Mouse (Mus musculus) ES-E14 (cell line): ENCODE measurements around the gene Casc1. TPM values are rescaled to one million over a fixed set of nuclear protein-coding genes. Genes with fewer than 3 reads are reported as not detected.
A peak's percentile ranks its signal among the peaks of the same experiment; 100 is the strongest.

Experiments used
- DNase-seq: peaks from one replicate; pipeline ENCODE4 v3.0.0-alpha.2; 2013; ENCODE audit warnings: low read depth, low spot score
- H3K27ac ChIP-seq: 2 replicates; pipeline ENCODE4 v1.5.1; 2012; ENCODE audit warnings: low read depth, mild to moderate bottlenecking, low read length, moderate library complexity, mixed read lengths; ENCODE audit not compliant: poor library complexity, insufficient read depth, severe bottlenecking
- H3K36me3 ChIP-seq: 2 replicates; pipeline ENCODE4 v1.6.1; 2012; ENCODE audit warnings: mild to moderate bottlenecking, low read length, moderate library complexity, mixed read lengths; ENCODE audit not compliant: control insufficient read depth, poor library complexity, insufficient read depth, severe bottlenecking
- H3K4me1 ChIP-seq, 2 experiments: fragments of 150-350 bp in 1 of 2; sonication (generic) in 1 of 2; 2 replicates each; pipeline ENCODE4 v1.6.1; 2012; ENCODE audit warnings: low read length in 2 of 2, mild to moderate bottlenecking in 1 of 2, mixed read lengths in 1 of 2; ENCODE audit not compliant: control insufficient read depth in 2 of 2, insufficient read depth in 2 of 2, poor library complexity in 1 of 2
- H3K4me3 ChIP-seq, 2 experiments: fragments of 150-350 bp in 1 of 2; sonication (generic) in 1 of 2; 2 replicates each; pipeline ENCODE4 v1.5.1; 2012; ENCODE audit warnings: low read length in 2 of 2, low read depth in 1 of 2, mild to moderate bottlenecking in 1 of 2, mixed read lengths in 1 of 2; ENCODE audit not compliant: insufficient read depth in 1 of 2, poor library complexity in 1 of 2, severe bottlenecking in 1 of 2
- H3K9ac ChIP-seq: 2 replicates; pipeline ENCODE4 v1.6.1; 2012; ENCODE audit warnings: low read depth, mild to moderate bottlenecking, low read length, mixed read lengths; ENCODE audit not compliant: poor library complexity, insufficient read depth, severe bottlenecking
- H3K9me3 ChIP-seq: fragments of 150-350 bp; sonication (generic); 2 replicates; pipeline ENCODE4 v1.6.1; 2012; ENCODE audit warnings: low read depth, mild to moderate bottlenecking, low read length; ENCODE audit not compliant: control insufficient read depth, insufficient read depth
- CHD2 ChIP-seq: IDR thresholded peaks from 2 replicates; pipeline ENCODE4 v1.6.1; 2014; ENCODE audit warnings: mild to moderate bottlenecking, low read depth, low read length, inconsistent platforms
- HCFC1 ChIP-seq: IDR thresholded peaks from 2 replicates; pipeline ENCODE4 v1.6.1; 2012; ENCODE audit warnings: low read length, inconsistent platforms, borderline replicate concordance; ENCODE audit not compliant: insufficient read depth
- MAFK ChIP-seq: IDR thresholded peaks from 2 replicates; pipeline ENCODE4 v1.6.1; 2014; ENCODE audit warnings: mild to moderate bottlenecking, low read depth, low read length, inconsistent platforms; ENCODE audit not compliant: insufficient read depth
- ZC3H11A ChIP-seq: IDR thresholded peaks from 2 replicates; pipeline ENCODE4 v1.6.1; 2012; ENCODE audit warnings: low read depth, mild to moderate bottlenecking, inconsistent platforms, low read length, borderline replicate concordance
- ZNF384 ChIP-seq: IDR thresholded peaks from 2 replicates; pipeline ENCODE4 v1.6.1; 2012; ENCODE audit warnings: low read depth, low read length, inconsistent platforms
- in situ Hi-C, 2 experiments: fragments of 600-800 bp; cut with MboI; formaldehyde crosslinking; loops; one replicate each; pipeline ENCODE4 v1.15.1; 2025; ENCODE audit warnings: low sequenced_read_pairs in 2 of 2, inconsistent platforms in 1 of 2; ENCODE audit not compliant: unreplicated experiment in 2 of 2
- total RNA-seq: library from RNA; depleted of rRNA; stranded (reverse); fragments of 300-350 nt; gene quantifications from 2 replicates; pipeline ENCODE4 v1.2.3, GENCODE M21; 2012

Casc1 gene
- total RNA-seq, 1 experiment = 0.80 TPM

DNA sequence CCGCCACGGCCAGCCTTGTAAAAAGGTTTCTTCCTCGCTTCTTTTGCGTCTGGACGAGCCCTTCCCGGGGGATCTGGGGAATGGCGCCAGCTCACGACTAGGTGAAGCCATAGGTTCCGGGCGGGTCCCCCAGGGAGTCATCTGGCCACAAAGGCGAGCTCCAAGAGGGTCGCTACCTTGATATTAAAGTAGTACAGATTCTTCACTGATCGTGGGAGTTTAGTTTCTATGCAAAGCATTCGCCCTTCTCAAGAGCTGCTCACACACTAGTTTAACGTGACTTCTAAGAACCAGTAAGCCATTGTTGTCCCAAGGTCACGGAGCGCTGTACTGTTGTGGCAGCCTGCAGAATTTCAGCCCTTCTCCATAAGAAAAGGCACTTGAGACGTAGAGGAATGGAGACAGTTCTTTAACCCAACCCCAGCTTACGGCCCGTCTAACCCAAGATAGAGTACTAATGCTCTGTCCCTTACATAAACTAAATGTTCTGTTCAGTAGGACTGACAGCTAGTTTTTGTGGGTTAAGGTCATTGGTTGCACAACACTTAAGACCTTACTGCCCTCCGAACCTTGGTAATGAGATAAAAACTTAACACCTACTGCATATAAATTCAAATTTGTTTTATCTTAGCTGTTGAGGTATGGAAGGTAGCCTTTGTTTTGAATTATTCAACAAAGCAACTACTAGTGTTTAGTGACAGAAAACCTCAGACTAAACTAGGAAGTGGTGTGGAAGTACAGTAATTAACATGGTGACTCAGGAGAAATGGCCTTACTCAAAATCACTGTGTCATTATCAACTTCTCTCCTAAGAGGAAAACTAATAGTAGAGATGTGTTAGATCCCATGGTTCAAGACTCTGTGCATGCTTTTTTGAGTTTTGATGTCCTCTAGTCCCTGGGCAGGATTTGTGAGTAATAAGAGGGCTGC, 836 bp upstream of the Casc1 start:
- in situ Hi-C loops = loop anchor here (10.0 to 25.0 kb wide), 2 partner anchors 126 to 133 kb away; no protein-coding TSS in a partner anchor
- peak; percentile 86 for DNase-seq
- no peaks in the 10 kb centered on the region; the same call in none of the 2 replicates for H3K36me3 ChIP-seq
- TF ChIP-seq HCFC1 = no peak
- no peak for TF ChIP-seq ZC3H11A
- peak; percentile 34; the same call in 1 of the 2 replicates for TF ChIP-seq MAFK
- peak overlapping the region; percentile 96 for H3K9ac ChIP-seq
- no peaks in the 10 kb centered on the region for H3K9me3 ChIP-seq
- peaks cover 0 to 5% of the 10 kb centered on the region in 2 experiments; a peak in 2 of 4 replicates for H3K4me1 ChIP-seq
- peak overlapping the region; percentile 99 for H3K27ac ChIP-seq
- peak overlapping the region; percentile 79 to 88 for H3K4me3 ChIP-seq

DNA sequence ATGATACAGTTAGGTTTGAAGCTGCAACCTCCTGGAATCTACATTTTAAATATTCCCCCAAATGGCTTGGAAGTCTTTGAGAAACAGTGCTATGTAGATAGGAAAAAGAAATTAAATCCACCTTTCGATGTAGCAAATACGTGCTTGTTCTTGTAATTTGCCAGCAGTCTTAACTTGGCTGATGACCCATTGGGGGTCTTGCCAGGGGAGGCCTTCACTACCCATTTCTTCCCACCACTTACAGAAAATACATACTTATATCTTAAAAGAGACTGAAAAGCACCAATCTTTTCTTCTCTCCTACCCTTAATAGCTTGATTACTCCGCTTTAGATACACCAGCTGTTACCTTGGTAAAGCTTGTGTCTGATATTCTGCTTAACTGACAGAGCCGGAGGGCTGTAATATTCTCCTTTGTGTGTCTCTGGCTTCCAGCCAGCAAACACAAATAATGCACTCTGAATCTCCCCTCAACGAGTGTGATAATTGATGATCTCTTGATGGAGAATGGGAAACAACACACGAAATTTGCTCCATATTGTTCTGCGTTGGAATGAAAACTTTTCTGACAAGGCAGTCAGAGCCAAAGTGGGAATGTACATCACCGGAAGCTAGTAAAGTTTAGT, 637 bp downstream of the Casc1 start:
- no peak for DNase-seq
- Histone ChIP-seq H3K4me3 (peak overlapping the region; percentile 56 to 59), H3K4me1 (peaks cover 0 to 5% of the 10 kb centered on the region in 2 experiments; a peak in 2 of 4 replicates), H3K36me3 (no peaks in the 10 kb centered on the region; the same call in 1 of the 2 replicates), H3K9ac (no peak overlapping the region), H3K27ac (no peak overlapping the region), H3K9me3 (no peaks in the 10 kb centered on the region)
- TF ChIP-seq ZNF384 = no peak
- no peak for TF ChIP-seq MAFK
- TF ChIP-seq ZC3H11A = no peak
- no peak for TF ChIP-seq CHD2
- TF ChIP-seq HCFC1 = no peak
- in situ Hi-C loops = loop anchor here (10.0 to 25.0 kb wide), 2 partner anchors 127 to 135 kb away; no protein-coding TSS in a partner anchor

DNA sequence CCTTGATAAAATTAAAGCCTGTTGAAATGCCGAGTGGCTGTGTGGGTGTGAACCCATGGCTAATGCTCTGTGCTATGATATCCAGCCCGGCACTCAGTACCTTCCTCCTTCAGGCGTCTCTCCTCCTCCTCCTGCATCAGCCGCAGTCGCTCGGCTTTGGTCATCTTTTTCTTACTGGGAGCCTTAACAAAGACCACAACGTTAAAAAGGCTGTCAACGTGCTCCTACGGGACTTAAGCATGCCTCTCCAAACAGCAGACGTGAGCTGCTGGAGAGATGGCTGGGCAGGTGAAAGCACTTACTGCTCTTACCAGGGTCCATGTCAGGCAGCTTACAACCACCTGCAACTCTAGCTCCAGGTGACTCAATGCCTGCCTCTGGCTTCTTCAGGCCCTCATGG, 5.7 kb downstream of the Casc1 start:
- H3K4me3 ChIP-seq = no peak overlapping the region
- no peaks in the 10 kb centered on the region for H3K9me3 ChIP-seq
- in situ Hi-C loops = loop anchor here in 1 of 2 experiments (25.0 kb wide), 1 partner anchor 132 kb away; no protein-coding TSS in a partner anchor
- no peak overlapping the region for H3K27ac ChIP-seq
- no peaks in the 10 kb centered on the region for H3K36me3 ChIP-seq
- H3K9ac ChIP-seq = no peak overlapping the region
- TF ChIP-seq CHD2 (no peak), ZNF384 (no peak), ZC3H11A (no peak), HCFC1 (no peak)
- DNase-seq = no peak
- H3K4me1 ChIP-seq = no peaks in the 10 kb centered on the region

DNA sequence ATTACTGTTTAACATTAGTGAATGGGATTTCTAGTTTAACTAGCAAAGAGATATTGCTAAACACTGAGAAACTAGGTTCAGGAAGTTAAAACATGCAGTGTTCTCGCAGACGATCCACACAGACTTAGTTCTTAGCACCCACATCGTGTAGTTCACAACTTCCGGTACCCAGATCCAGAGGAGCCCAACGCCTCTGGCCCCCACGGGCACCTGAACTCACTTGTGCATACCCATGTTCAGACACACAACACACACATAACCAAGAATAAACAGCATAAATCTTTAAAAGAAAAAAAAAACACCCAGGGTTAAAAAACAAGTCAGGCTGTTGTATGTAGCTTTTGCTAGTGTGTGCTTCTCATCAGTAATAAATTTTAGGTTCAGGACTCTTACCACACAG, 6.4 kb downstream of the Casc1 start:
- TF ChIP-seq HCFC1 = no peak
- no peak for TF ChIP-seq ZC3H11A
- TF ChIP-seq ZNF384 = no peak
- TF ChIP-seq CHD2 = no peak
- no peak for TF ChIP-seq MAFK
- Histone ChIP-seq H3K9ac (no peak overlapping the region), H3K36me3 (no peaks in the 10 kb centered on the region), H3K4me1 (no peaks in the 10 kb centered on the region), H3K9me3 (no peaks in the 10 kb centered on the region), H3K4me3 (no peak overlapping the region), H3K27ac (no peak overlapping the region)
- in situ Hi-C loops = loop anchor here in 1 of 2 experiments (25.0 kb wide), 1 partner anchor 133 kb away; no protein-coding TSS in a partner anchor
- no peak for DNase-seq
